Mouse (Mus musculus): ENCODE measurements around the gene Wars. TPM values are rescaled to one million over a fixed set of nuclear protein-coding genes. Genes with fewer than 3 reads are reported as not detected.

Wars gene
- polyA plus RNA-seq, 1 experiment from 2014 or later = 39.6 TPM

DNA sequence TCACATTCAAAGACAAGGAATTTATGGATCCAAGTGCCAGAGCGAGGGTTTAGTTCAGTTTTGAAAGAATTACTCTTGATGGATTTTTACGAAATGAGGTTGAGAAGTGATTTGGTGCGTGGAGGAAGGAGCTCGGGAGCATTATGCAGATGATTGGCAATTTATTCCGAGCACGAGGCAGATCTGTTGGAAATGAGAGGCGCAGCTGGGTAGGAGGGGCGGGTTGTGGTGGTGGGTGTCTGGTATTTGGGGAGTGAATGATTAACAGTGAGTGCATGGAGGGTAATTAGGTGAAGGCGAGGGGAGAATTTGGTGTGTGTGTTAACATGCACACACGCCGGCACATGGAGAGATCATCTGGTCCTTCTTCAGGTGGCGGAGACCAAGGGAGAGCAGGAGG is 12.4 kb upstream of the Wars start:
- 79% methylated on average over 12 of the region's 12 CpGs for WGBS (ENCODE audit: insufficient replicate concordance)
- Histone ChIP-seq H3K4me3 (replicated peaks) (no peak overlapping the region), H3K4me1 (replicated peaks) (no peaks in the 10 kb centered on the region), H3K4me2 (no peak overlapping the region), H3K36me3 (no peaks in the 10 kb centered on the region), H3K9me3 (replicated peaks) (no peaks in the 10 kb centered on the region), H3K27ac (no peak overlapping the region), H3K9ac (no peak overlapping the region), H3K27me3 (no peaks in the 10 kb centered on the region)
- DNase-seq = no peak
- no peak for ATAC-seq (ENCODE audit: low read depth)

DNA sequence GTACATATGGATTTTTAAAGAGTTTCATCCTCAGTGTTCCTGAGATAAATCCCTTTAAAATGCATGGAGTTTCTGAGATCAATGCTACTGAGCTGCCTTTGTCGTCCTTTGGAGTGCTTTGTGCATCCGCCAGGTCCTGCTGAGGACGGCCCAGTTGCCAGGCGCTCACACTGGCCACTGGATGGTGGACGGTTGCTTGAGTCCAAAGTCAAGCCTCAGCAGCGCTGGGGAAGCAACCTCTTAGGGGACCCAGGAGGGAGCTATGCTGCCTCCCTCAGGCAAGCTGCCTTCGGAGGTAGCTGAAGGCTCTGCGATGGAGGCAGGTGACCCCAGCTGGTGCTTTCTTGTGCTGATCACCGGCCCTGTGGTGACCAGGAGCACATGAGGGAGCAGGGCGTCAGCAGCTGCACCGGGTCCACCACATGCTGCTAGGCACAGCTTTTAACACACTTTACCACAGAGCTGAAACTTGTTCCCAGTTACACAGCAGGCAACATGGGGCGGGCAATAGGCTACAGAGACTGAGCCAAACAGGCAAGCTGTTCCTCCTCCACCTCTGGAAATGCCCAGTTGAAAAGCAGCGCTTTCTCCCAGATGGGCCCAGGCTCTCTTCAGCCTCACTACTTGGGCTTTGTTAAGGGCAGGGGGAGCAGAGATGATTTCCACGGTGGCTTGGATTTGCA is 11.8 kb upstream of the Wars start:
- Histone ChIP-seq H3K4me2 (no peak overlapping the region), H3K27me3 (no peaks in the 10 kb centered on the region), H3K27ac (no peak overlapping the region), H3K36me3 (no peaks in the 10 kb centered on the region), H3K9me3 (replicated peaks) (no peaks in the 10 kb centered on the region), H3K4me1 (replicated peaks) (no peaks in the 10 kb centered on the region), H3K9ac (no peak overlapping the region), H3K4me3 (replicated peaks) (no peak overlapping the region)
- ATAC-seq (ENCODE audit: low read depth) = no peak
- WGBS (ENCODE audit: insufficient replicate concordance) = 69% methylated on average over 14 of the region's 14 CpGs
- DNase-seq = no peak

DNA sequence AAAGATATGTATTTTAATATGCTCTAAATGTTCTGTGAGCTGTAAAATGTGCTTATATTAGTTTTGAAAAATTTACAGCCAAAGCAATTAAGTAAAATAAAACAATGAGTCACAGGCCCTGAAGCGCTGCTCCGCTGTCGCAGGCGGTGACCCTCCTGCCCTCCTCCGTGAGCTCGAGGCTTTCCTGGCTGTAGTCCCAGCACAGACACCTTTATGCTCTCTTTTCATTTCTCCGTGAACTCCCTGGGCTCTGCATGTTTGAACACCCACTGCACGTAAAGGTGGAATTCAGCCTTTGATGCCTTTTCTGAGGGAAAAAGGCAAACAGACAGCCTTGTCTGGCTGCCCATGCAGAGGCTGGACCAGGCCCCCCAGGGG is 10.3 kb upstream of the Wars start:
- ATAC-seq (ENCODE audit: low read depth) = no peak
- Histone ChIP-seq H3K4me2 (no peak overlapping the region), H3K9me3 (replicated peaks) (no peaks in the 10 kb centered on the region), H3K4me3 (replicated peaks) (no peak overlapping the region), H3K4me1 (replicated peaks) (no peaks in the 10 kb centered on the region), H3K27ac (no peak overlapping the region), H3K9ac (no peak overlapping the region), H3K36me3 (no peaks in the 10 kb centered on the region), H3K27me3 (no peaks in the 10 kb centered on the region)
- DNase-seq = no peak
- WGBS (ENCODE audit: insufficient replicate concordance) = 76% methylated on average over 8 of the region's 8 CpGs

DNA sequence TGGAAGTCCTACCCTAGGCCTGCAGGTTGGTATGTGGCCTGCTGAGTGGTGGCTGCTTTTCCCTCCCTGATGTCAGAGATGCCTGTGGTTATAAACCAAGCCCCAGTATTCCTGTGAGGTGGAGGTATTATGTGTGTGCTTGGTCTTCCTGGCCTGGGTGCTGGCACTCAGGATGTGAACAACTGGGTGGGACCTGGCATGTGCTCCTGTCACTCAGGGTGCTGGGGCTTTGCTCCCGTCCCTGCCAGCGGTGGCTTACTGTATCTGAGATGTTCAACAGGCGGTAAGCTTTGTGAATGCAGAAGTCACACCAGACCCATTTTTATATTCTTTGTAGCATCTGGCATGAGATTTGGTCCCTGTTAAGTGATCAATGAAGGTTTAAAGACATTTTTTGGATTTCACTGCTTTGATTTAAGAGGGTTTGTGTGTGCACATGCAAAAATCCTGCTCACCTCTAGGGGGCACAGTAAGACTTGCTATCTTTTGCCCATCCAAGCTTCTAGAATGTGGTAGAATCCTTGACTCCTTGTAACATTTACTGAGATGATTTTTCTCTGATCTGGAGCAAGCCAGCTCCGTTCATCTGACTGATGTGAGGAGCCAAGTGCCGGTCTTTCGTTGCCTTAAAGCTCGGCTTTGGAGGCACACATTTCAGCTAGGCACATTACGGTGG is 9.8 kb upstream of the Wars start:
- no peaks in the 10 kb centered on the region for H3K4me1 ChIP-seq (replicated peaks)
- H3K36me3 ChIP-seq = no peaks in the 10 kb centered on the region
- DNase-seq (no peak), ATAC-seq (ENCODE audit: low read depth) (no peak)
- H3K4me2 ChIP-seq = no peak overlapping the region
- WGBS (ENCODE audit: insufficient replicate concordance) = 82% methylated on average over 8 of the region's 8 CpGs
- H3K27me3 ChIP-seq = no peaks in the 10 kb centered on the region
- H3K4me3 ChIP-seq (replicated peaks) = no peak overlapping the region
- no peaks in the 10 kb centered on the region for H3K9me3 ChIP-seq (replicated peaks)
- H3K9ac ChIP-seq = no peak overlapping the region
- no peak overlapping the region for H3K27ac ChIP-seq

DNA sequence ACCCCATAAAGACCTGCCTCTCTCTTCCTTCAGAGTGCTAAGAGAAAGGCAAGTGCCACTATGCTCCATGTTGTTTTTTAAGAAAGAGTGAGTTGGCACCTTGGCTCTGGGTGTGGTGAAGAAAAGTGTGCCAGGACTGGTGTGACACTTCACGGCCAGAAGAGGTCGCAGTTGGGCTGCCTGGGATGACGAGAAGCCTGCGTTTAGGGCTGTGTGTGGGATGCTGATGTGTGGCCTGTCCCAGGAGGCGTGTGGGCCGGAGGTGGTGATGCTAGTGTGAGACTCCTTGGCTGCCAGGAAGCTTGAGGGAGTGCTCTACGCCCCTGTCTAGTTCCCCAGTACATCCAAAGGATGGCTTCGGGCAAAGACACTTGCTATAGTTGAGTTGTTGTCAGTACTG is 9.0 kb upstream of the Wars start:
- Histone ChIP-seq H3K36me3 (no peaks in the 10 kb centered on the region), H3K9me3 (replicated peaks) (no peaks in the 10 kb centered on the region), H3K4me1 (replicated peaks) (no peaks in the 10 kb centered on the region), H3K4me2 (no peak overlapping the region), H3K27me3 (no peaks in the 10 kb centered on the region), H3K9ac (no peak overlapping the region), H3K27ac (no peak overlapping the region), H3K4me3 (replicated peaks) (no peak overlapping the region)
- DNase-seq (peak; percentile 40), ATAC-seq (ENCODE audit: low read depth) (peak; percentile 58)
- 19% methylated on average over 8 of the region's 8 CpGs for WGBS (ENCODE audit: insufficient replicate concordance)

DNA sequence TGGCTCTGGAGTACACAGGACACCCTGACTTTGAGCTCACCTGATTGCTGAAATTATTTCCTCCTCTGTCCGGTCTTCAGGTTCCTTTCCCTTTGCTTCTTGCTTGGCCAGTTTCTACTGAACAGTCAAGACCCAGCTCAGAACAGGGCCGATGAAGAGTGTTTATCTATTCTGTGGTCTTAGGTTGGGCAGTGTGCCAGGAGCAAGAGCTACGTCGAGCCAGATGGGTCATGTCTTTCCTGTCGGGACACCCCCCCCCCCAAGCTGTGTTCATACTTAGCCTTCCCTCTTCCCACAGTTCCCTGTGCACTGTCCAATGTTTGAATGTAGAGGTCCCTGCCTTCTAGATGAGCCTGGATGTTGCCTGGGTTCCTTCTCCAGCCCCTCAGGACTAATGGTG is 7.4 kb upstream of the Wars start:
- Histone ChIP-seq H3K9me3 (replicated peaks) (no peaks in the 10 kb centered on the region), H3K36me3 (no peaks in the 10 kb centered on the region), H3K4me1 (replicated peaks) (no peaks in the 10 kb centered on the region), H3K4me2 (no peak overlapping the region), H3K27ac (no peak overlapping the region), H3K9ac (no peak overlapping the region), H3K4me3 (replicated peaks) (no peak overlapping the region), H3K27me3 (no peaks in the 10 kb centered on the region)
- ATAC-seq (ENCODE audit: low read depth) (no peak), DNase-seq (no peak)
- WGBS (ENCODE audit: insufficient replicate concordance) = 55% methylated on average over 5 of the region's 5 CpGs

DNA sequence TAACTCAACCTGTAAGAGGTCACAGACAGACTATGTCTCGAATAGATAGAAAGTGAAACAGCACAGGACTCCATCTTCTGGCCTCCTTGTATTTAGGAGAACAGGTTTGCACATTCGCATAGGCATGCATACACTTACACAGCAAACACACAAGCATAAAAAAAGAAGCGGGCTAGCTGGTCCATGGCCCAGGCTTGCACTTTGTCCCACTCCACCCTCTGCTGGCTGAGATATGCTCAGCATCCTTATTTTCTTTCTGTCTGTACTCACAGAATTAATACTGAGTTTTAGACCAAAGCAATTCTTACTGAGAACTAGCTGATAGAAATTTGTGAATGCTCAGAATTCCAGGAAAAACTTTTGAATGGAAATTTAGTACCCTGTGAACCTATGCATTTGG is 2.0 kb upstream of the Wars start:
- Histone ChIP-seq H3K36me3 (no peaks in the 10 kb centered on the region), H3K4me2 (no peak overlapping the region), H3K27me3 (no peaks in the 10 kb centered on the region), H3K9ac (no peak overlapping the region), H3K9me3 (replicated peaks) (no peaks in the 10 kb centered on the region), H3K27ac (no peak overlapping the region), H3K4me3 (replicated peaks) (no peak overlapping the region), H3K4me1 (replicated peaks) (peaks cover 26% of the 10 kb centered on the region)
- ATAC-seq (ENCODE audit: low read depth) = no peak
- WGBS (ENCODE audit: insufficient replicate concordance) = 50% methylated on average over 3 of the region's 3 CpGs
- no peak for DNase-seq

DNA sequence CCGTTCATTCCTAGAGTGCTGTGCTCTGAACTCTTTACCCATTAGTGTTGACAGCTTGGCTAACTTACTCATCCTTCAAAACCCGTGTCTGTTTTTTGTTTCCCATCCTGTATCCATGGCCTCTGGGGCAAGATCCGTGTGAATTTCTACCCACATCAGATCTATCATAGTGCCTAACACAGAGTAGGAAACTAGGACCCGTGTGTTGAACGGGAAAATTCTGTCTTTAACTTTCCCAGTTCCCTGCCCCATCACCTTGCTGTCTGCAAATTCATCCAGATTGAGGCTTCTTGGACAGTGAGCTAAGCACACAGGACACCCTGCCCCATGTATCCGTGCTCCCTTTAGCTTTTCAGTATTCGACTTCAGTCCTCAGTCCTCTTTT is 450 bp upstream of the Wars start:
- under 1% methylated on average over 7 of the region's 7 CpGs for WGBS (ENCODE audit: insufficient replicate concordance)
- no peaks in the 10 kb centered on the region for H3K27me3 ChIP-seq
- peak; percentile 3 for ATAC-seq (ENCODE audit: low read depth)

DNA sequence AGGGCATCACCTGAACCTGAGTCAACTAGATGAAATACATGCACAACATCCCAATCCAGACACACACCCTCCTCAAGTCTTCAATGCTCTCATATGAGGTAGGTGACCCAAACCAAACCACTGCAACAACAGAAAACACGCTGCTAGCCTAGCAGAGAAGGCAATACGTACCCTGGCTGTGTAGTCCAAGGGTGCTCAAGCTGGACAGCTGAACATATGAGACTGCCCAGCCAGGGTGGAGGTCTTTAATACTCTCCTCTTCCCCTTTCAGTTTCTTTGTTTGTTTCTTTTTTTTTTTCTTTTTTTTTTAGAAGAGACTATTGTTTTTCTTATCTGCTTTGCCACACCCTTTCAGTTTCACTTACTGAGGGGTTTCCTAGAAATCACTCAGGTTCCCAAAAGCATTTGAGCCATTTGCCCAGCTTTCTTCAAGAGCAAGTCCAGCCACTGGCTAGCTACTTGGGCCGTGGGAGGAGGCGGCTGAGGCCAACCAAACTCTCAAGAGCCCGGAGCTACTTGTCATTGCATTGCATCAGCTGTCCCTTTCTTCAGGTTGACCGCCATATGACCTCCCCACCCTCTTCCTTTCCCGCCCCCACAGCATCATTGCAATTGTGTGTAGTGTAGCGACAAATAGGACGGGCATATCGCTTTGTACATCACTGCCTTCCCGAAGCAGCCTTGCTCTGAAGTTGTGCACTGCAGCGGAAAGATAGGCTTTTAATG is 822 bp downstream of the Wars start, which contains the start of gene Wdr25:
TSS of gene Wdr25 (plus strand) at position 643 of the 726 bp plus-strand sequence.
- H3K9me3 ChIP-seq (replicated peaks) = no peaks in the 10 kb centered on the region
- peak within 1 kb of the TSS; percentile 85 for H3K4me3 ChIP-seq (replicated peaks)

More for the DNA sequence above, 450 bp upstream of the Wars start:
- peak overlapping the region; percentile 92 for H3K4me2 ChIP-seq
- no peaks in the 10 kb centered on the region for H3K9me3 ChIP-seq (replicated peaks)
- H3K36me3 ChIP-seq = peaks cover 13% of the 10 kb centered on the region
- peaks cover 26% of the 10 kb centered on the region for H3K4me1 ChIP-seq (replicated peaks)
- H3K27ac ChIP-seq = peak overlapping the region; percentile 64
- H3K4me3 ChIP-seq (replicated peaks) = peak overlapping the region; percentile 85
- no peak for DNase-seq
- peak overlapping the region; percentile 82 for H3K9ac ChIP-seq

DNA sequence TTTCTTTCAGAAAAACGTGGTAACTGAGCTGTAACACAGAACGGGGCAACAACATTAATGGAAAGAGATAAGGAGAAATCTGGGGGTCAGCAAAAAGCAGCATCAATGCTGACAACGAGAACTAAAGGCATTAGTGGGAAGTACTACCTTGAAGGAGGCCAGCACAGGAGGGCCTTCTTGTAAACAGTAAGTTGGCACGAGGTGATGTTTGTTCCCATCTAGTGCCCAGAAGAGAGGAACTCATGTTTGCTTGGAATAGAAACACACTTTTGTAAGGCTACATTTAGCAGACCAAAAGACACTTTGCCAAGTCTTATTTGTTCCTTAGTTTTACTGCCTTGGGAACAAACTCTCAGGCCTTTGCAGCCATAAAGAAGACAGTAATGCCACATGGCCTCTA is 5.3 kb downstream of the Wars start:
- WGBS (ENCODE audit: insufficient replicate concordance) = 52% methylated on average over 4 of the region's 4 CpGs
- Histone ChIP-seq H3K9ac (no peak overlapping the region), H3K27me3 (no peaks in the 10 kb centered on the region), H3K9me3 (replicated peaks) (no peaks in the 10 kb centered on the region), H3K4me3 (replicated peaks) (no peak overlapping the region), H3K27ac (no peak overlapping the region), H3K36me3 (peaks cover 64% of the 10 kb centered on the region), H3K4me2 (no peak overlapping the region), H3K4me1 (replicated peaks) (peaks cover 19% of the 10 kb centered on the region)
- no peak for DNase-seq
- no peak for ATAC-seq (ENCODE audit: low read depth)

More for the DNA sequence above, 822 bp downstream of the Wars start, which contains the start of gene Wdr25:
- peak within 1 kb of the TSS; percentile 92 for H3K4me2 ChIP-seq
- no peak for ATAC-seq (ENCODE audit: low read depth)
- peaks cover 26% of the 10 kb centered on the region for H3K4me1 ChIP-seq (replicated peaks)
- 9% methylated on average over 12 of the region's 12 CpGs for WGBS (ENCODE audit: insufficient replicate concordance)
- H3K27ac ChIP-seq = peak within 1 kb of the TSS; percentile 64
- H3K27me3 ChIP-seq = no peaks in the 10 kb centered on the region
- peak; percentile 9 for DNase-seq
- peaks cover 21% of the 10 kb centered on the region for H3K36me3 ChIP-seq
- peak within 1 kb of the TSS; percentile 82 for H3K9ac ChIP-seq

DNA sequence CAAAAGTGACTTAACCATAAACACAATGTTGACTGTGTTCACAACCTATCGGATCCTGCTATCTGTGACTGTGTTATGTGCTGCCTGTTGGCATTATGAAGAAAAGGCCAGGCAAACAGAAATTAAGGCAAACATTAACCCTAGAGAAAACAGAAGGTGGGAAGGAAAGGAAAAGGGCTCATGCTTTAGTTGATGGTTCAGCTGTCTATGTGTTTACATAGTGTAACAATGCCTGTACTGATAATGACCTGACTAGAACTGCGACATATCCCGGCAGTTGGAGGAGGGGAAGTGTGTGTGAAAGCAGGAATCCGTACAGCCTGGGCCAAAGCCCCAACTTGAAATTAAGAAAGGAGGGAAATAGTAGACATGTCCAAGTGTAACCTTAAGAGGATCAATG is 6.9 kb downstream of the Wars start:
- Histone ChIP-seq H3K4me2 (no peak overlapping the region), H3K9ac (no peak overlapping the region), H3K4me3 (replicated peaks) (no peak overlapping the region), H3K9me3 (replicated peaks) (no peaks in the 10 kb centered on the region), H3K36me3 (peaks cover 80% of the 10 kb centered on the region), H3K27ac (no peak overlapping the region), H3K4me1 (replicated peaks) (peaks cover 3% of the 10 kb centered on the region), H3K27me3 (no peaks in the 10 kb centered on the region)
- no peak for ATAC-seq (ENCODE audit: low read depth)
- WGBS (ENCODE audit: insufficient replicate concordance) = 74% methylated on average over 4 of the region's 4 CpGs
- no peak for DNase-seq

Measured in liver, embryonic 13.5 days (tissue).